Mouse (Mus musculus) midbrain, embryonic 15.5 days (tissue): ENCODE results near the gene Smyd2. TPM values are rescaled to one million over a fixed set of nuclear protein-coding genes. Genes with fewer than 3 reads are reported as not detected.

Experiments used
- ATAC-seq: fragments of 200-750 bp; cut with Nextera tagmentation; replicated peaks from 2 replicates; pipeline ENCODE4 v1.8.0; 2017; ENCODE audit warnings: moderate TSS enrichment
- H3K27ac ChIP-seq: fragments of 300-500 bp; sonication (generic); 2 replicates; pipeline ENCODE4 v1.5.1; 2015; ENCODE audit warnings: mild to moderate bottlenecking, inconsistent platforms
- H3K27me3 ChIP-seq: fragments of 300-500 bp; sonication (generic); replicated peaks from 2 replicates; pipeline ENCODE4 v1.6.1; 2015; ENCODE audit warnings: inconsistent platforms
- H3K36me3 ChIP-seq: fragments of 300-500 bp; sonication (generic); replicated peaks from 2 replicates; pipeline ENCODE4 v1.6.1; 2015; ENCODE audit warnings: inconsistent platforms
- H3K4me1 ChIP-seq: fragments of 300-500 bp; sonication (generic); 2 replicates; pipeline ENCODE4 v1.6.1; 2015; ENCODE audit warnings: inconsistent platforms
- H3K4me2 ChIP-seq: fragments of 300-500 bp; sonication (generic); 2 replicates; pipeline ENCODE4 v1.6.1; 2015; ENCODE audit warnings: inconsistent platforms, mild to moderate bottlenecking, moderate library complexity
- H3K4me3 ChIP-seq: fragments of 300-500 bp; sonication (generic); 2 replicates; pipeline ENCODE4 v1.5.1; 2015; ENCODE audit warnings: mild to moderate bottlenecking, inconsistent platforms
- H3K9ac ChIP-seq: fragments of 300-500 bp; sonication (generic); 2 replicates; pipeline ENCODE4 v1.6.1; 2015; ENCODE audit warnings: mild to moderate bottlenecking, inconsistent platforms
- H3K9me3 ChIP-seq: fragments of 300-500 bp; sonication (generic); 2 replicates; pipeline ENCODE4 v1.6.1; 2016; ENCODE audit warnings: inconsistent platforms
- WGBS: fragments of 180-500 bp; shearing (Covaris S2); methylation state at CpG from one replicate; pipeline ENCODE4 v1.1.7; 2015; ENCODE audit warnings: mixed read lengths; 5-methylcytosine and 5-hydroxymethylcytosine counted together
- polyA plus RNA-seq: library from polyadenylated mRNA; unstranded; fragments of >200 nt; fragmentation: Nextera tagmentation; extraction: Ambion mirVana; gene quantifications from 2 replicates; pipeline ENCODE4 v1.2.1, GENCODE M21; 2015

Gene Smyd2
- polyA plus RNA-seq, 1 experiment from 2014 or later, result 71.3 TPM

DNA sequence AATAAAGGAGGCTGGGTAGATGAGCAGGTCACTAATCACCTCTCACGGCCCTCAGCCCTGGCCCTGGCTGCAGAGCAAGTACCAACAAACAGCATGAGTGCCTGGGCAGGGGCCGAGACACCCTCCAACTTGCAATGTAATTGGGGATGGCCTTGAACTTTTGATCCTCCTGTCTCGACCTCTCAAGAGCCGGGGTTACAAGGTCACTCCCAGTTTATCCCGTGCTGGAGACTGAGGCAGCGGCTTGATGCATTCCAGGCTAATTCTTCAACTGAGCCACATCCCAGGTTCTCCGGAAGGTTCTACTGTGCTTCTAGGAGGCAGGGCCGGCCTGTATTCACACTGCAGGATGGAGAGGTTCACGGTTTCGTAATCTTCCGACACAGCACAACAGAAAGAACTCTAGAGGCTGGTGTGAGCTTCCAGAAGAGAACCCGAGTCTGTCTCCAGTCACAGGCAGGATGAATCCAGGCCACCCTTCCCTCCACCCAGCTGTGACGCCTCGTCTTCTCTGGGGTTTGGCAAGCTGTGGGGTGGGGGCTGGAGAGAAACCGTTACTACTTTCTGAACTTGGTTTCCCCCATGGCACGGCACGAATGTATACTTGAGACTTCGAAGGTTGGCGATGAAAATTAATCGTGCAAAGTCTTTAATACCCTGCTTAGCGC, 8.9 kb downstream of the Smyd2 start:
- Histone ChIP-seq H3K27me3 (0 out of 2 replicates have a peak, but pooled peaks cover 3% of the 10 kb centered on the region), H3K4me1 (peaks cover 15% of the 10 kb centered on the region; the same call in 1 of the 2 replicates), H3K4me2 (no peak overlapping the region), H3K9me3 (no peaks in the 10 kb centered on the region), H3K4me3 (no peak overlapping the region), H3K9ac (no peak overlapping the region), H3K36me3 (no peaks in the 10 kb centered on the region), H3K27ac (no peak overlapping the region)
- 94% methylated on average over 21 of the region's 21 CpGs for WGBS
- no peak for ATAC-seq

DNA sequence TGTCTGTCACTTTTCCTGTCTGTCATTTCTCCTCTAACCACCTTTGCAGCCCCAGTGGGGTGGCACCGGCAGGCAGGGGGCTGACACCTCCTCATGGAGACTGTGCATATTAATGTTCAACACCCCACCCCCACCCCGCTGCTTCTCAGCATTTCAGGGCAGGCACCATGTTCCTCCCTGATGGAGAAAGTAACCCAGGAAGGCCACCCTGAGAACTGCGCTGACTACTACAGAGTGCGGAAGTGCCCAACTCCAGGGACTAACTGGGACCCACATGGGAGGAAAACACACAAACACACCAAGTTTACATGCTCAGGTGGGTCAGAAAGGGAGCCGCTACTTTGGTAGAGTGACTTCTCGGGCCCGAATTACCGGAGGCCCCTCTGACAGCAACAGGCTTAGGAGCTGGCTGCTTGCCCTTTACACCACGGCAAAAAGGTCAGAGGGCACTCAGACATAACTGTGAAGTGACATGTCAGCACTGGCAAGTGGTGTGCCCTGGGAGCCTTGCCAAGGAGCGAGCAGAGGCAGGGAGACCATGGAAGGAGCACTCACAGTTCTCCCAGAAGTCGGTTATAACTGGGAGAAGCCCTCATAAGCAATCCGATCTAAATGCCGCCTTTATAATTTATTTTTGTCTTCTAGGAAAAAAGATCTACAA, 11.3 kb downstream of the Smyd2 start:
- peaks cover 10% of the 10 kb centered on the region; the same call in 1 of the 2 replicates for H3K4me1 ChIP-seq
- H3K9ac ChIP-seq, result no peak overlapping the region
- H3K27me3 ChIP-seq, result 0 out of 2 replicates have a peak, but pooled peaks cover 3% of the 10 kb centered on the region
- no peak overlapping the region for H3K4me3 ChIP-seq
- H3K9me3 ChIP-seq, result no peaks in the 10 kb centered on the region
- H3K36me3 ChIP-seq, result no peaks in the 10 kb centered on the region
- no peak overlapping the region for H3K4me2 ChIP-seq
- ATAC-seq, result no peak
- no peak overlapping the region for H3K27ac ChIP-seq
- WGBS, result 66% methylated on average over 13 of the region's 13 CpGs

DNA sequence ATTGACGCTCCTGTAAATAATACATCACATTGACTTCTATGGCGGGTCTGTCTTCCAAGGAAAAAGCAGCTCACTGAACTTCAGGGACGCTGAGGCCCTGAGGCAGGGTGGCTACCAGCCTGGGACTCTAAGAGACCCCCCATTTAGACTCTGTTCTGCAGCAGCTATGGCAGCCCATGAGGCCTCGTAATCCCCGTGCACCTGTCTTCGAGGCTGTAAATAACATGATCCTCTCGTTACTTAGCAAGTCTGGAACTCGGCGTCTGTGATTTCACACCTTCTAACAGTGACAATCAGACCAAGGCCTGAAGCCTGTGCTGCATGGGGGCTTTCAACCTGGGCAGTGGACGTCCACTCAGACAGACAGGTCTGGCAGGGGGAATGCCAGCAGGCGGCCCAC, 19.0 kb downstream of the Smyd2 start:
- Histone ChIP-seq H3K9me3 (no peaks in the 10 kb centered on the region), H3K4me1 (no peaks in the 10 kb centered on the region), H3K36me3 (no peaks in the 10 kb centered on the region), H3K9ac (no peak overlapping the region), H3K4me3 (no peak overlapping the region), H3K27ac (no peak overlapping the region), H3K4me2 (no peak overlapping the region), H3K27me3 (no peaks in the 10 kb centered on the region)
- WGBS, result 80% methylated on average over 11 of the region's 11 CpGs
- ATAC-seq, result no peak

DNA sequence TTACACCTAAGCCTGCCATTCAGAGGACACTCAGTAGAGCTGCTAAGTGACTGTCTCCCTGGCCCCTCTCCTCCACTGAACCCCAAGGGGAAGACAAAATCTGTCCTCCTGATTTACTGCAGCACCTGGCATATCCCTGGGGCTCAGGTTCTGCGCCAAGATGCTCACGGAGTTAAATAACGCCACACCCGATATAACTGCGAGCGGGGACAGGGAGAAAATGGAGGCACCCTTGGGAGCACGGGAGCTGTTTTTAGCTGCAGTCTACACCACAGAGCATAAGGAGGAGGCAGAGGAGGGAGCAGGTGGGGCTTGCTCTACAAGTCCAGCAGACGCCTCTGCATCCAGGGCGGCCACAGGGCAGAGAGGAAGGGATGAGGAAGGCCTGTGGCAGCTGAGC, 19.8 kb downstream of the Smyd2 start:
- Histone ChIP-seq H3K4me2 (no peak overlapping the region), H3K27ac (no peak overlapping the region), H3K9me3 (no peaks in the 10 kb centered on the region), H3K27me3 (no peaks in the 10 kb centered on the region), H3K4me3 (no peak overlapping the region), H3K9ac (no peak overlapping the region), H3K4me1 (peaks cover 6% of the 10 kb centered on the region; the same call in 1 of the 2 replicates), H3K36me3 (no peaks in the 10 kb centered on the region)
- WGBS, result 93% methylated on average over 9 of the region's 9 CpGs
- no peak for ATAC-seq

DNA sequence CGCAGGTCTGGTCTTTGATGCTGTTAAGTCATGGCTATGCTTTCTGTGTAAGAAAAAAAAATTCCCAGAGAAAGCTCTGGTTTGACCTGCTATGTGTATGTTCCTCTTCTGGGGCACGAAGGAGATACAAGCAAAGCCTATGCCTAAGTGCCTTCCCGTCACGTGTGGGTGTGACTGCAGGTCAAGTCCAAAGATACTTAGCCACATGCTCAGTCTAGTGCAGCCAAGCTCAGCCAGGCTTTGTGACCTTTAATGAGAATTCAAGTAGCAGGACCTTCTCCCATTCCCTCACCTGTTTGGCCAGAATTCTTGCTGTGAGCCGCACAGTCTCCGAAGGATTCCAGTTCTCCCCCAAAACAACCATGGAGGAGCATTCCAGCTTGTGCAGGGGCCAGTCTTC, 22.6 kb downstream of the Smyd2 start:
- Histone ChIP-seq H3K4me2 (no peak overlapping the region), H3K36me3 (no peaks in the 10 kb centered on the region), H3K4me1 (peaks cover 6% of the 10 kb centered on the region; the same call in 1 of the 2 replicates), H3K4me3 (no peak overlapping the region), H3K9me3 (no peaks in the 10 kb centered on the region), H3K27me3 (no peaks in the 10 kb centered on the region), H3K27ac (no peak overlapping the region), H3K9ac (no peak overlapping the region)
- 92% methylated on average over 6 of the region's 6 CpGs for WGBS
- ATAC-seq, result no peak

DNA sequence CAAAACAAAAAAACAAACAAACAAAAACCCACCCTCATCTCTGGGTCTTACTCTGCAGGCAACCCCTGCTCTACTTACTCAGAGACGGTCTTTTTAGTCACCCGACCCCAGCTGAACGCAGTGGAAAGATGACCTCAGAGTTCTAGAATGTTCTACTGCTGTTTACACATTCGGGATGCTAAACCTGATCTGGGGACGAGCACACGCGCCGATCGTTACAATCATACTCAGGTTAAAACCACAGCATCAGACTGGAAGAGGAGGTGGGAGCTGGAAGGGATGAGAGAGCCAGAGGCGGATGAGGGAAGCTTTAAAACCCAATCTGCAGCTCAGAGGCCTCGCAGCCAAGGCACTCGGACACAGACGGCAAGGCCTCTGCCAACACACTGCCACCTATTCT, 23.5 kb downstream of the Smyd2 start:
- ATAC-seq, result no peak
- Histone ChIP-seq H3K9me3 (no peaks in the 10 kb centered on the region), H3K27me3 (no peaks in the 10 kb centered on the region), H3K9ac (no peak overlapping the region), H3K4me2 (no peak overlapping the region), H3K27ac (no peak overlapping the region), H3K4me3 (no peak overlapping the region), H3K4me1 (peaks cover 9% of the 10 kb centered on the region; the same call in 1 of the 2 replicates), H3K36me3 (no peaks in the 10 kb centered on the region)
- 91% methylated on average over 13 of the region's 13 CpGs for WGBS

DNA sequence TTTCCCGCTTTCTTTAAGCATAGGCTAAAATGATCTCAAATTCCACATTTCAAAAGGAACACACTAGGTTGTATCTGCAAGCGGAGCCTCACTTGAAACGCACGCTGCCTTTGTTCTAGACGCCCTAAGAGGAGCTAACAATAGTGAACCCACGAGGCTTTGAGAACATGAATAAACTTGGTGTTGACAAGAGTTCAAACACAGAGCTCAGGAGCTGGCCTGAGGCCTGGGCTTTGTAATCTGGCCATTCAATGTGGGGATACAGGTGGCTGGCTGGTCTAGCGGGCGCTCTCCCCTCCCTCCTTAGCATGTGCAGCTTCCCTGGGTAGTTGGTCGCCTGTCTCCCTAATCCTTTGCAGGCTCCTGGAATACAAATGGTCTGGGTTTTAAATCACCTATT, 24.3 kb downstream of the Smyd2 start:
- no peak overlapping the region for H3K9ac ChIP-seq
- H3K4me2 ChIP-seq, result no peak overlapping the region
- H3K36me3 ChIP-seq, result 0 out of 2 replicates have a peak, but pooled peaks cover 5% of the 10 kb centered on the region
- no peaks in the 10 kb centered on the region for H3K9me3 ChIP-seq
- no peak overlapping the region for H3K4me3 ChIP-seq
- WGBS, result 26% methylated on average over 9 of the region's 9 CpGs
- no peak overlapping the region for H3K27ac ChIP-seq
- no peak for ATAC-seq
- peaks cover 9% of the 10 kb centered on the region; the same call in 1 of the 2 replicates for H3K4me1 ChIP-seq
- H3K27me3 ChIP-seq, result no peaks in the 10 kb centered on the region

DNA sequence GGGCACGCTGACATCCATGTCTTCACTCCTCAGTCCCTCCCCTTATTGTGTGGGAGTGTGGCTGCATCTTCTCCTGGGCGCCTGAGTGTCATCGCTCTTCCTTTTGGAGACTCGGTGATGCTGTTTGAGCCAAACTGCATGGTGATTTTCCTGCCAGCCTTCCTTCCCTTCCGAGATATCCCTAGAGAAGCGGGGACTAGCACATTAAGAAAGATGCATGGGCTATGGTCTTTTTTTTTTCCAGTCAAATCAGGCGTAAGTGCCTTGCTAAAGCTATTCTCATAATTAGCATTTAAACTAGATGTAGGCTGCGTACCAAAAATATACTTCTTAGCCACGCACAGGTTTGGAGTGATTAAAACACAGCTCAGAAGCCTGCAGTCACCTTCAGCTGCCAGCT, 28.0 kb downstream of the Smyd2 start:
- ATAC-seq, result no peak
- no peaks in the 10 kb centered on the region for H3K9me3 ChIP-seq
- 0 out of 2 replicates have a peak overlapping the region, but pooled peaks have one; percentile 19 for H3K9ac ChIP-seq
- H3K27me3 ChIP-seq, result no peaks in the 10 kb centered on the region
- no peak overlapping the region; the same call in 1 of the 2 replicates for H3K27ac ChIP-seq
- 72% methylated on average over 9 of the region's 9 CpGs for WGBS
- H3K4me3 ChIP-seq, result no peak overlapping the region
- H3K36me3 ChIP-seq, result 0 out of 2 replicates have a peak, but pooled peaks cover 7% of the 10 kb centered on the region
- no peak overlapping the region for H3K4me2 ChIP-seq
- peaks cover 9% of the 10 kb centered on the region; the same call in 1 of the 2 replicates for H3K4me1 ChIP-seq

DNA sequence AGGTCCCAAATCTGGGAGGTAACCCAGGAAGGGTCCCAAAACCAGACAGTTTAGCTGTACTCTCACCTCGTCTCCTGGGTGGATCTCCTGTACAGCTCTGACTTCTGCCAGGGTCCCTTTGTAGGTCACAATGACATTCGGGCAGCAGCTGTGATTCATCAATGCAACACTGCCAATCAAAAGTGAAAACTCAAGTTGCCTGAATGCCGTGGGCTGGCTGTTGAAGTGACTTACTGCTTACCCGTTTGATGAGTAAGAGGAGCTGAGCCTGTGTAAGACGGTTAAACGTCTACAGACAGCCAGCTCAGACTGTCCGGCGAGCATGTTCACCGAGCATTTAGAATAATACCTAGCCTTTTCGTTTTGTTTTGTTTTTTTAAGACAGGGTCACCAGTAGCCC, 33.4 kb downstream of the Smyd2 start:
- Histone ChIP-seq H3K27ac (no peak overlapping the region), H3K36me3 (0 out of 2 replicates have a peak, but pooled peaks cover 7% of the 10 kb centered on the region), H3K27me3 (no peaks in the 10 kb centered on the region), H3K4me2 (no peak overlapping the region), H3K4me3 (no peak overlapping the region), H3K9ac (no peak overlapping the region), H3K9me3 (no peaks in the 10 kb centered on the region), H3K4me1 (peaks cover 10% of the 10 kb centered on the region)
- ATAC-seq, result no peak
- 62% methylated on average over 10 of the region's 10 CpGs for WGBS

DNA sequence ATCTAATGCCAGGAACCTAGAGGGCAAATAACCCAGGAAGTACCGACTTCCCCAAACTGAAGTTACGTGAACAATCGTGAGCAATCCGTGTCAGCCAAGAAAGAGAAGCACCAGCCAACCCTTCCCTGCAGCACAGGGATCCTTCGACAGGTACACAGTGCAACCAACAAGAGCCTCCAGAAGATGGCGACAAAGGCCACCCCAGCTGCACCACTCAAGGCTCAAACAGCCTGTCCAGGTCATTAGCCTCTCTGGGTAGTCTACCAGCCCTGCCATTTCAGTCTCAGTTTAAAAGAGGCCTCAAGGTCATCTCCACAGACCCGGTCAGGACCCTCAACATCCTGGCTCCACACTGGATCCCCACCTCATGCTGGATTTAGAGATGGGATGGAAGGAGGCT, 34.6 kb downstream of the Smyd2 start:
- ATAC-seq, result peak; percentile 59; the same call in 1 of the 2 replicates
- Histone ChIP-seq H3K4me1 (peaks cover 10% of the 10 kb centered on the region), H3K9ac (no peak overlapping the region), H3K4me2 (no peak overlapping the region), H3K9me3 (no peaks in the 10 kb centered on the region), H3K27me3 (no peaks in the 10 kb centered on the region), H3K27ac (no peak overlapping the region), H3K4me3 (no peak overlapping the region), H3K36me3 (no peaks in the 10 kb centered on the region)
- 30% methylated on average over 7 of the region's 7 CpGs for WGBS

DNA sequence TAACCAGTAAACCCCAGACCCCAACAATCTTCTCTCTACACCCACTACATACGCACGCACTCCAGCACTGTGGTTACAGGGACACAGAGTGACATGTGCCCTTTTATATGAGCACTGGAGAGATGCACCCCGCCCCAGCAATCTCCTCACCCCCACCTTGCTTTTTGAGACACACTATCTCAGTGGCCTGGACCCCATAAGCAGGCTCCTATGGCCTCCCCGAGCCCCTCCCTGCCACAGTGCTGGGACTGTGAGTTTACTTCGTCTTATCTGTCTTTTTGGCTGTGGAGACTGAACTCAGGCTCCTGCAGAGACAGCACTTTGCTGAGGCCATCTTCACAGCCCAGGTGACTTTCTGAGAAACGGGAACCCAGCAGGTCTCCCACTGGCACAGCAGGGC, 36.2 kb downstream of the Smyd2 start:
- Histone ChIP-seq H3K27ac (no peak overlapping the region), H3K27me3 (no peaks in the 10 kb centered on the region), H3K36me3 (no peaks in the 10 kb centered on the region), H3K4me2 (no peak overlapping the region), H3K4me1 (peaks cover 10% of the 10 kb centered on the region), H3K4me3 (no peak overlapping the region), H3K9me3 (no peaks in the 10 kb centered on the region), H3K9ac (no peak overlapping the region)
- 86% methylated on average over 6 of the region's 6 CpGs for WGBS
- ATAC-seq, result no peak

DNA sequence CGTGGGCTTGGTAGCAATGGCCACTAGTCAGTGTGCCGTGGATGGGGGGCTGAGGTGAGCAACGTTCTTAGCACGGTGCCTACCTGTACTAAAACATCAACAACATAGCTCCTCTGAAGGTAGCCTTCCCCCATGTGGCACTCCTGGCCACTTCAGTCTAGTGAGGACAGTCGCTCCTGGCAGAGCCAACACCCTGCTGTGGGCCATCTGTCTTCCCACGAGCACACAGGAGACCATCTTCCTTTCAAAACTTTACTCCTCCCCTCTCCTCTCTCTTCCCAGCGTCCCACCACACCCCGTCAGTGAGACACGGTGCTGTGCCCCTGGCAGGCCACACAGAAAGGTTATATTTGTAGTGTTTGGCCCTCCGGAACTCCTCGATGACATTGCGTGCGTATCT, 37.2 kb downstream of the Smyd2 start:
- ATAC-seq, result no peak
- WGBS, result 61% methylated on average over 13 of the region's 13 CpGs
- peaks cover 10% of the 10 kb centered on the region for H3K4me1 ChIP-seq
- no peak overlapping the region for H3K9ac ChIP-seq
- H3K4me3 ChIP-seq, result no peak overlapping the region
- no peaks in the 10 kb centered on the region for H3K36me3 ChIP-seq
- H3K4me2 ChIP-seq, result no peak overlapping the region
- H3K27me3 ChIP-seq, result no peaks in the 10 kb centered on the region
- no peaks in the 10 kb centered on the region for H3K9me3 ChIP-seq
- H3K27ac ChIP-seq, result no peak overlapping the region
